Mouse (Mus musculus) heart, embryonic 11.5 days (tissue): ENCODE measurements at regions not wholly inside any gene's neighbourhood (a gene's known extent, or its start where the extent isn't known, plus 50 kb on each side); places are given as distances from the start of the nearest gene placed in this dataset.
A peak's percentile ranks its signal among the peaks of the same experiment; 100 is the strongest.

ENCODE experiments used
- ATAC-seq: fragments of 200-750 bp; cut with Nextera tagmentation; replicated peaks from 2 replicates; pipeline ENCODE4 v1.8.0; 2017; ENCODE audit warnings: moderate library complexity; ENCODE audit not compliant: insufficient number of reproducible peaks, low FRiP score, low TSS enrichment
- H3K27ac ChIP-seq: fragments of 300-500 bp; sonication (generic); 2 replicates; pipeline ENCODE4 v1.5.1; 2014; ENCODE audit warnings: mild to moderate bottlenecking, low read depth, low read length
- H3K27me3 ChIP-seq: fragments of 300-500 bp; sonication (generic); 2 replicates; pipeline ENCODE4 v1.6.1; 2014; ENCODE audit warnings: mild to moderate bottlenecking, low read length, mixed read lengths; ENCODE audit not compliant: control insufficient read depth, insufficient read depth
- H3K36me3 ChIP-seq: fragments of 300-500 bp; sonication (generic); 2 replicates; pipeline ENCODE4 v1.6.1; 2014; ENCODE audit warnings: mild to moderate bottlenecking, low read length, moderate library complexity, mixed read lengths; ENCODE audit not compliant: control insufficient read depth, insufficient read depth
- H3K4me1 ChIP-seq: fragments of 300-500 bp; sonication (generic); 2 replicates; pipeline ENCODE4 v1.6.1; 2014; ENCODE audit warnings: low read length; ENCODE audit not compliant: control insufficient read depth, insufficient read depth
- H3K4me2 ChIP-seq: fragments of 300-500 bp; sonication (generic); 2 replicates; pipeline ENCODE4 v1.6.1; 2014; ENCODE audit warnings: mild to moderate bottlenecking, moderate library complexity
- H3K4me3 ChIP-seq: fragments of 300-500 bp; sonication (generic); 2 replicates; pipeline ENCODE4 v1.5.1; 2014; ENCODE audit warnings: low read depth, low read length
- H3K9ac ChIP-seq: fragments of 300-500 bp; sonication (generic); 2 replicates; pipeline ENCODE4 v1.6.1; 2014; ENCODE audit warnings: mild to moderate bottlenecking, low read depth, low read length, moderate library complexity
- H3K9me3 ChIP-seq: fragments of 300-500 bp; sonication (generic); replicated peaks from 2 replicates; pipeline ENCODE4 v1.6.1; 2016; ENCODE audit warnings: low read length; ENCODE audit not compliant: control insufficient read depth
- WGBS: fragments of 180-500 bp; shearing (Covaris S2); extraction: QIAGEN DNeasy Blood & Tissue Kit; methylation state at CpG from one replicate; pipeline ENCODE4 v1.1.7; 2014; ENCODE audit not compliant: insufficient replicate concordance; 5-methylcytosine and 5-hydroxymethylcytosine counted together

DNA sequence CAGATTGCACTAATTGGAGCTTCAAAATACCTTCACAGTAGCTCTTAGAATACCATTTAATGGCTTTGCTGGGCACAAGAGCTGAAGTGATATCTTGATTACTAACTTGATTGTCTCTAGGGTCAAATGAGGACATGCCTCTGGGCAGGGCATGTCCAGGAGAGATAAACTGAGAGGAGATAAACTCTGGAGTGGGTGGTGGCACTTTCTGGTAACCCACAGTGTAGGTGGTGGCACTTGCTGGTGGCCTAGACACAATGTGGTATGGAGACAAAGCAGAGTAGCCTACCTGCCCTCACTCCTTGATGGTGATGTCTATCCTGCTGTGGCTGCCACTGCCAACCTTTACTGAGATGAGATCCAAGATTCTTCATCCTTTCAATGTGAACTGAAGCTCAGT lies 61.7 kb upstream of the Tgfbr2 start:
- Histone ChIP-seq H3K4me2 (no peak overlapping the region), H3K36me3 (no peaks in the 10 kb centered on the region), H3K9me3 (no peaks in the 10 kb centered on the region), H3K27ac (no peak overlapping the region), H3K4me1 (no peaks in the 10 kb centered on the region), H3K4me3 (no peak overlapping the region), H3K27me3 (no peaks in the 10 kb centered on the region), H3K9ac (no peak overlapping the region)
- ATAC-seq = no peak

DNA sequence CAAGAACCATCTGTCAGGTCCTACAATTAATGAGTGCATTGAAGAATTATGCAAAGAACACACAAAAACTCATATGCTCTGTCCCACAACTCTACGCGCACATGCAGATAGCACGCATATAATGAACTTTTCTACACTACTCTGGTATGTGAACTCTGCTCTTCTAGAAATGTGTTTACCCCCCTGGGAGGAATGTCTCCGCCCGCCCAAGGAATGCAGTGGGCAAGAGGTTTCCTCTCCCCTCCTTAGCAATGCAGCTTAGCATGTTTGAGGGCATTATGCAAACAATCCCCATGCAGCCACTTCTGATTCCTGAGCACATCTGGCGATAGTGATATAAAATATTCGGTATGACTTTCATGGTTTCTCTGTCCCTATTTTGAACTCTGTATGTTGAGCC lies 59.0 kb upstream of the Tgfbr2 start:
- H3K4me2 ChIP-seq = no peak overlapping the region
- H3K4me1 ChIP-seq = no peaks in the 10 kb centered on the region
- ATAC-seq = no peak
- no peak overlapping the region for H3K4me3 ChIP-seq
- WGBS = 81% methylated on average over 7 of the region's 7 CpGs
- H3K27ac ChIP-seq = no peak overlapping the region
- H3K9me3 ChIP-seq = no peaks in the 10 kb centered on the region
- no peaks in the 10 kb centered on the region for H3K27me3 ChIP-seq
- H3K36me3 ChIP-seq = no peaks in the 10 kb centered on the region
- no peak overlapping the region for H3K9ac ChIP-seq

DNA sequence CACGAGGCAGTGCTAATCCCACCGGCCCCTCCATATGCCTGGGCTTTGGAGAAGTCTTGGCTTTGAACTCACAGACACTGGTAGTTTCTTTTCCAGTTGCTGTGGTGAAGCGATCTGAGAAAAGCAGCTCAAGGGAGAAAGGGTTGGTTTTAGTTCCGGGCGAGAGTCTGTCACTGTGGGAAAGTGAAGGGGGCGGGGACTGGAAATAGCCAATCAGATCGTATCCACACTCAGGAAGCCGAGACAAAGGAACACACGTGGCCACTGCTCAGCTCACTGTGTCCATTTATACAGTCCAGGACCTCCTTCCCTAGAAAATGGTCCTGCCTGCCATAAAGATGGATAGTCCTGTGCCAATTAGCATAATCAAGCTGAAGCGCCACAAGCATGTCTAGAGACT lies 57.2 kb upstream of the Tgfbr2 start:
- no peak overlapping the region for H3K9ac ChIP-seq
- no peak overlapping the region for H3K27ac ChIP-seq
- ATAC-seq = no peak; the same call in 1 of the 2 replicates
- no peaks in the 10 kb centered on the region for H3K27me3 ChIP-seq
- H3K4me2 ChIP-seq = no peak overlapping the region
- peaks cover 8% of the 10 kb centered on the region; the same call in 1 of the 2 replicates for H3K4me1 ChIP-seq
- no peaks in the 10 kb centered on the region for H3K9me3 ChIP-seq
- 80% methylated on average over 10 of the region's 10 CpGs for WGBS
- H3K4me3 ChIP-seq = no peak overlapping the region
- no peaks in the 10 kb centered on the region for H3K36me3 ChIP-seq

DNA sequence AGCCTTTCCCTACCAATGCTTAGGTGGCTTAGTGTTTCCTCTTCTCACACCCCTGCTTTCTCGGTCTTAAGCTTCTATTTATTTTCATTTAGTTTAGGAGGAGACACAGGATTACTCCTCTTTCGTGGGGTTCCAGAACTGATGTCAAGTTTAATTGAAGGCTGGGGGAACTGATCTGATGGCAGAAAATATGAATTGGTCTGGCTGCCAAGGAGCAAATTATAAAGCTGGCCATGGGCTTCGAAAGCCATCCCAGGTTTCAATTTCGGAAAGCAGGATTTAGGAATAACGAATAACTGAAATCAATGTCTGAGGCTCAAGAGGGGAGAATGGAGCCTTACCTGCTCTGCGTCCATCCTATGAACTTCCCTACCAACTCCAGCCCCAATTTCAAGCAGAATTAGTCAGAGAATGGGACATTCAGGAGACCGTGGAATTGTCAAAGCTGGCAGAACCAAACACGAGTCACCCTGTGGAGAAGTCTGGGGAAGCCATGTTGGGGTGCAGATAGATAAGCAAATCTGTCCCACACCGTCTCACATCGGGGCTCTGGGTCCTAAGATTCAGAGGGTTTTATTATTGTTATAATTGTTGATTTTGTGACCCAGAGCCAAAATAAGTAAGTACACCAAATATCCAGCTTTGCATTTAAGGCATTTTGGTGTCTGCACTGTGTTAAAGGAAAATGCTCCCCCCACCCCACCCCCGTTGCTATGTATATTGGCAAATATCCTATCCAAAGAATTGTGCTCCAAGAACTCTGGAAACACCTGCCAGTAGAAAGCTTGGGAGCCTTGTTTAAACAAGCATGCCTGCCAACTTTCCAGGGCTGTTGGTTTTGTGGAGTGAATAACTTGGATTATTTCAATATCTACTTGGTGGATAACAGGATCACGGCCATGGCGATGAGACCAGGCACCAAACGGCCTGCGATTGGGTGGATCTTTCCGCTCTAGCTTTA lies 56.5 kb upstream of the Tgfbr2 start:
- ATAC-seq = no peak
- Histone ChIP-seq H3K9ac (no peak overlapping the region), H3K27me3 (no peaks in the 10 kb centered on the region), H3K4me3 (no peak overlapping the region), H3K9me3 (no peaks in the 10 kb centered on the region), H3K4me2 (no peak overlapping the region), H3K4me1 (peaks cover 10% of the 10 kb centered on the region; the same call in 1 of the 2 replicates), H3K36me3 (no peaks in the 10 kb centered on the region), H3K27ac (no peak overlapping the region)
- 74% methylated on average over 16 of the region's 16 CpGs for WGBS

DNA sequence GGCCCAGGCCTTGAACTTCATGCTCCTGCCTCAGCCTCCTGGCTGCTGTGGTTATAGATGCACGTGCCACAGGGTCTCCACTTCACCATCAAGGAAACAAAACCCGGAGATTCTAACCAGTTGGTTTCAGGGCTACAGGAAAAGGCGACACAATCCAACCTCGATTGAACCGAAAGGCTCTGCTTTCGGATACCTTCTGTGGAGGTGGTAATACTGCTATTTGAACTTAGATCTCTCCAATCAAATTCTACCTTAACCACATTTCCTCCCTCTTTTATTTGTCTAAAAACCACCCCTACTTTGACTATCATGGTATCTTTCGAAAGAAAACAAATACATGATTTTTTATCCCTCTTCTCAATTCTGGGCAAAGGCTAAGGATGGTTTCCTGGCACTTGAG lies 55.2 kb upstream of the Tgfbr2 start:
- H3K27ac ChIP-seq = no peak overlapping the region
- no peak overlapping the region for H3K9ac ChIP-seq
- no peaks in the 10 kb centered on the region for H3K9me3 ChIP-seq
- H3K4me3 ChIP-seq = no peak overlapping the region
- no peak overlapping the region for H3K4me2 ChIP-seq
- WGBS = 83% methylated on average over 7 of the region's 7 CpGs
- ATAC-seq = no peak
- H3K36me3 ChIP-seq = no peaks in the 10 kb centered on the region
- no peaks in the 10 kb centered on the region for H3K27me3 ChIP-seq
- H3K4me1 ChIP-seq = peaks cover 10% of the 10 kb centered on the region; the same call in 1 of the 2 replicates

DNA sequence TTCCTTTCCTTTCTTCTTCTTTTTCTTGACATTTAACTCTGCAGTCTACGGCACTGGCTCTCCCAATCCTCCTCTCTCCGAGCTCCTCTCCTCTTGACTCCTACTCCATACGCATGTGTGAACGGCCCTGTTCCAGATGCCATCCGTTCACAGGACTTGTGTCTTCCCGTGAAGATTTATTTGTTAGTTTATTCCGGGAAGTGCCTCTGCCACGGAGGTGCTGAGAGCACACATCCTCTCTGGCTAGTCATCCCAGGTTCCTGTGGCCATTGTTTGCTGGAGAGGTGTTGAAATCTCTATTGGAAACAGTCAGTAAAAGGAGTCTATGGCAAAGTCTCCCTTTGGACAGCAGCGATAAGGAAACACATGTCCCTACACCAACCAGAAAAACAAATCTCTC lies 53.3 kb upstream of the Tgfbr2 start:
- peaks cover 10% of the 10 kb centered on the region; the same call in 1 of the 2 replicates for H3K4me1 ChIP-seq
- no peak overlapping the region for H3K9ac ChIP-seq
- 22% methylated on average over 9 of the region's 9 CpGs for WGBS
- no peaks in the 10 kb centered on the region for H3K36me3 ChIP-seq
- no peak for ATAC-seq
- no peaks in the 10 kb centered on the region for H3K9me3 ChIP-seq
- no peak overlapping the region for H3K4me3 ChIP-seq
- H3K4me2 ChIP-seq = peak overlapping the region; percentile 40
- no peaks in the 10 kb centered on the region for H3K27me3 ChIP-seq
- H3K27ac ChIP-seq = no peak overlapping the region

DNA sequence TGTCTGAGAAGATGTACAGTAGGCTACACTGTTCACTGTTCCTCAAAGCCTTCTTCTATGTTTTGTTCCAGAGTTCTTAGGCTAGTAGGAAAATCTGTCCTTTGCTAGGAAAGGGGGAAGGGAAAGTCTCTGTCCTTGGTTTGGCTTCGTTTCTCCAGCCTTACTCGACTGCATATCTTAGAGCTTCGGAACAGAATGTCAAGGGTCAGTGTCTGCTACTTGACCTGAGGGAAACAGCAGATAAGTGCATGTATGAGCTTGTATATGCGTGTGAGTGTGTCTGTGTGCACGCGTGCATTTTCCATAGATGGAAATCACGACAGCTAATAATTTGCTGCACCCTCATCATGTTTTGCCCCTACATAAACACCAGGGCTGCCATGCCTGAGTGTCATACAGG lies 52.6 kb upstream of the Tgfbr2 start:
- ATAC-seq = no peak
- Histone ChIP-seq H3K36me3 (no peaks in the 10 kb centered on the region), H3K9me3 (no peaks in the 10 kb centered on the region), H3K27ac (no peak overlapping the region; the same call in 1 of the 2 replicates), H3K4me3 (no peak overlapping the region), H3K4me2 (peak overlapping the region; percentile 40; the same call in 1 of the 2 replicates), H3K9ac (no peak overlapping the region), H3K4me1 (peaks cover 10% of the 10 kb centered on the region; the same call in 1 of the 2 replicates), H3K27me3 (no peaks in the 10 kb centered on the region)
- WGBS = 34% methylated on average over 7 of the region's 7 CpGs
